Mouse (Mus musculus): Measurements from ENCODE around the gene Rnf6. TPM values are rescaled to one million over a fixed set of nuclear protein-coding genes. Genes with fewer than 3 reads are reported as not detected.

The Rnf6 gene
- polyA plus RNA-seq, 1 experiment from 2014 or later: 26.2 TPM

GRCm38 (mm10) chr5:146245646-146246370, 24.5 kb upstream of the Rnf6 start:
- no peaks in the 10 kb centered on the region for H3K9me3 ChIP-seq
- WGBS: 94% methylated on average over 7 of the region's 7 CpGs

DNA sequence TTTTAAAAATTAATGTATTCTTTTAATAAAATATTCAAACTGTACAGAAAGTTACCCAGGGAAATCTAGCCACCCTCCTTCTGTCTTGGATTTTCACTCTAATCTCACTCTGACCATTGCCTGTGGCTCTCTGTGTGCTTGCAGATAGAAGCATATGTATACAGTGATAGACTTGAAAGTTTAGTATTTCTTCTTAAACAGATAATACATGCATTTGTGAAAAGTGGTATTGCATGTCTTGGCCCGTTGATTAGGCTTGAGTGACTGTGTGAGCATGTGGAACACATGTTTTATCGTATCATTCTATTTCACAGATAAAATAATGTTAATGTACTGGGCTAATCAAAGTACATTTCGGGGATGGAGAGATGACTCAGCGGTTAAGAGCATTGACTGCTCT, 23.8 kb upstream of the Rnf6 start:
- peaks cover 8% of the 10 kb centered on the region; the same call in 1 of the 2 replicates for H3K4me1 ChIP-seq (replicated peaks)
- no peak for ATAC-seq
- WGBS: 94% methylated on average over 4 of the region's 4 CpGs

More at GRCm38 (mm10) chr5:146245646-146246370, 24.5 kb upstream of the Rnf6 start:
- Histone ChIP-seq H3K4me1 (replicated peaks) (peaks cover 8% of the 10 kb centered on the region; the same call in 1 of the 2 replicates), H3K9ac (replicated peaks) (no peak overlapping the region), H3K4me3 (replicated peaks) (no peak overlapping the region), H3K36me3 (0 out of 2 replicates have a peak, but pooled peaks cover 2% of the 10 kb centered on the region), H3K27ac (no peak overlapping the region), H3K4me2 (replicated peaks) (no peak overlapping the region), H3K27me3 (no peaks in the 10 kb centered on the region)
- ATAC-seq: no peak

DNA sequence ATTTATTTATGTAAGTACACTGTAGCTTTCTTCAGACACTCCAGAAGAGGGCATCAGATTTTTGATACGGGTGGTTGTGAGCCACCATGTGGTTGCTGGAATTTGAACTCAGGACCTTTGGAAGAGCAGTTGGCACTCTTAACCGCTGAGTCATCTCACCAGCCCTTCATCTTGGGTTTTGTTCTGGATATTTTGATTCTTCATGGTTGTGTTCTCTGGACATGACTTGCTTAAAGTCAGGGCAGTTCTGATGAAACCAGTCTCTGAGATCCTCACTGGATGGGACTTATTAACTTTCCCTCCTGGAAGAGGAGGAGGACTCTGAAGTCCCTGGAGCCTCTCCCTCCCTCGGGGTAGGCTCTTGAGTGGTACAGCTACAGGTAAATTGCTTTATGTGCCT, 19.8 kb upstream of the Rnf6 start:
- Histone ChIP-seq H3K4me2 (replicated peaks) (no peak overlapping the region), H3K9me3 (no peaks in the 10 kb centered on the region), H3K27me3 (no peaks in the 10 kb centered on the region), H3K27ac (no peak overlapping the region), H3K9ac (replicated peaks) (no peak overlapping the region), H3K4me1 (replicated peaks) (peaks cover 7% of the 10 kb centered on the region), H3K4me3 (replicated peaks) (no peak overlapping the region), H3K36me3 (0 out of 2 replicates have a peak, but pooled peaks cover 3% of the 10 kb centered on the region)
- no peak for ATAC-seq
- WGBS: 89% methylated on average over 3 of the region's 3 CpGs

More for the DNA sequence above, 23.8 kb upstream of the Rnf6 start:
- H3K27ac ChIP-seq: no peak overlapping the region
- 0 out of 2 replicates have a peak, but pooled peaks cover 2% of the 10 kb centered on the region for H3K36me3 ChIP-seq
- no peak overlapping the region for H3K4me2 ChIP-seq (replicated peaks)
- H3K9ac ChIP-seq (replicated peaks): no peak overlapping the region
- no peaks in the 10 kb centered on the region for H3K9me3 ChIP-seq
- no peaks in the 10 kb centered on the region for H3K27me3 ChIP-seq
- no peak overlapping the region for H3K4me3 ChIP-seq (replicated peaks)

GRCm38 (mm10) chr5:146240771-146241170, 19.4 kb upstream of the Rnf6 start:
- no peaks in the 10 kb centered on the region for H3K9me3 ChIP-seq
- 100% methylated on average over 2 of the region's 2 CpGs for WGBS
- H3K27me3 ChIP-seq: no peaks in the 10 kb centered on the region
- H3K9ac ChIP-seq (replicated peaks): no peak overlapping the region
- peaks cover 11% of the 10 kb centered on the region for H3K4me1 ChIP-seq (replicated peaks)
- no peak overlapping the region for H3K4me3 ChIP-seq (replicated peaks)
- H3K27ac ChIP-seq: no peak overlapping the region
- no peak for ATAC-seq
- 0 out of 2 replicates have a peak, but pooled peaks cover 3% of the 10 kb centered on the region for H3K36me3 ChIP-seq
- no peak overlapping the region for H3K4me2 ChIP-seq (replicated peaks)

DNA sequence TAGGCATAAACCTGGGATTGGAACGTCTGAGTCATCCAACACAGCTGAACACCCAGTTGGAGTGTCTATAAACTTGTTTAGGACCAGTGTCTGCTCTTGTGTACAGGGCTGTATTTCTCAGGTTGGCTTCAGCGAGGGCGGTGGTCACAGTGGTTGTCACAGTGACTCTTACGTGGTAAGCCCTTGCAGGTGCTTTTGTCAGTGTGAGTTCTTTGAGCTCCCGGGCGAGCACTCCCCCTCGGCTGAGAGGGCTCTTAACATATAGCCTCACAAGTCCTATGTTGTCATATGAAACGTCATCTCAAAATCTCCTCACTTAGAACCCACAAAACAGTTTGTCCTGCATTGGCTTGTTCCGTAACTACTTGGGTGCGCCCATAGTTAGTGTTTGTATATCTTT, 16.9 kb upstream of the Rnf6 start:
- 88% methylated on average over 10 of the region's 10 CpGs for WGBS
- no peak for ATAC-seq
- 0 out of 2 replicates have a peak, but pooled peaks cover 3% of the 10 kb centered on the region for H3K36me3 ChIP-seq

GRCm38 (mm10) chr5:146234336-146234735, 13.0 kb upstream of the Rnf6 start:
- ATAC-seq: no peak
- Histone ChIP-seq H3K27ac (no peak overlapping the region), H3K4me1 (replicated peaks) (peaks cover 42% of the 10 kb centered on the region), H3K27me3 (no peaks in the 10 kb centered on the region), H3K4me2 (replicated peaks) (no peak overlapping the region), H3K9ac (replicated peaks) (no peak overlapping the region), H3K4me3 (replicated peaks) (no peak overlapping the region), H3K9me3 (no peaks in the 10 kb centered on the region), H3K36me3 (0 out of 2 replicates have a peak, but pooled peaks cover 3% of the 10 kb centered on the region)
- 83% methylated on average over 1 of the region's 1 CpGs for WGBS

More for the DNA sequence above, 16.9 kb upstream of the Rnf6 start:
- H3K9ac ChIP-seq (replicated peaks): no peak overlapping the region
- H3K27me3 ChIP-seq: no peaks in the 10 kb centered on the region
- H3K9me3 ChIP-seq: no peaks in the 10 kb centered on the region
- H3K4me1 ChIP-seq (replicated peaks): peaks cover 28% of the 10 kb centered on the region
- H3K27ac ChIP-seq: no peak overlapping the region
- H3K4me2 ChIP-seq (replicated peaks): no peak overlapping the region
- H3K4me3 ChIP-seq (replicated peaks): no peak overlapping the region

DNA sequence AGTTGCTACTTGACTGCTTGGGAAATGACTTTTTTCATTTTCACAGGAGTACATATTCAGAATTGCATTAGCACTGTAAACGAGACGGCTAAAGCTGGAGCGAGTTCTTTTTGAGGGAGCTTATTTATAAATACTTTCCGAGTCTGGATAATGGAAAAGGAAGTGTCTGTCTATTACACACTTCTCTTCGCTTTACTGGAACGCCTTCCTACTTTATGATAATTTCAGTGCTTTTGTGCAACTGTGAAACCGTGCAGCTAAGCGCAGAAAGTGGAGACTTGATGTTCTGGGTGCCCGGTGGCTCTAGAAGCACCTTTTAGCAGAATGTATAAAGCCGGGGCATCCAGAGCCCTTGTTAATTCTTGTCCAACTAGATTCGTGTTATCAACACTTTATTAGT, 11.5 kb upstream of the Rnf6 start:
- Histone ChIP-seq H3K27me3 (no peaks in the 10 kb centered on the region), H3K9ac (replicated peaks) (peak overlapping the region; percentile 95), H3K4me1 (replicated peaks) (peaks cover 39% of the 10 kb centered on the region), H3K4me3 (replicated peaks) (peak overlapping the region; percentile 91), H3K36me3 (no peaks in the 10 kb centered on the region), H3K27ac (no peak overlapping the region), H3K9me3 (no peaks in the 10 kb centered on the region), H3K4me2 (replicated peaks) (peak overlapping the region; percentile 66)
- 63% methylated on average over 11 of the region's 11 CpGs for WGBS
- ATAC-seq: no peak

DNA sequence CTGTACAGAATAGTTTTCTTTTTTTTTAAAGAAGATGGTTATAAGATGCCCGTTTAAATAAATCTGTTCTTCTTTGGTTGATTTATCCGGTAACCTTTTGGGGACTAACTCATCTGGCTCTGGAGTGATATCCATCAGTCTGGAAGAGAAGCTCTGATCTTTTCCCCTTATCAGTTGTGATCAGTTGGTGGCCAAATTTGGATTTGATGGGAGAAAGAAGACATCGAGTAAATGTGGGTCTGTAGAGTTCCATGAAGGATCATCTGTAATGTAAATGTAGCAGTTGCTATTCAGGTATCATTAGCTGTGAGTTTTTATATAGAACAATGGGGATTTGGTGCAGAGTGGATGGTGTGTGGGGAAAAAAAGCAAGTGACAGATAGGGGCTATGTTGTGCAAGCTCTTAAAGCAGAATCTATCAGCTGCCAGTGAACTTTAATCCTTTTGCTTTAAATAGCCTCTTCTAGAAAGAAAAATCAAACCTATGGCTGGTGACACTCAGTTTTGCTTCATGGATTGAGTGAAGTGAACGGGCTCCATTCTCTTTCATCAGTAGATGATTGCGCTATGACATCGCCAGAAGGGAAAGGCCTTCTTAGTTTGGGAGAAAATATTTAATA, 10.8 kb upstream of the Rnf6 start:
- WGBS: 34% methylated on average over 6 of the region's 6 CpGs
- peaks cover 39% of the 10 kb centered on the region for H3K4me1 ChIP-seq (replicated peaks)
- peak overlapping the region; percentile 95 for H3K9ac ChIP-seq (replicated peaks)
- no peaks in the 10 kb centered on the region for H3K36me3 ChIP-seq
- H3K27me3 ChIP-seq: no peaks in the 10 kb centered on the region
- peak overlapping the region; percentile 91 for H3K4me3 ChIP-seq (replicated peaks)
- no peak overlapping the region for H3K27ac ChIP-seq
- H3K9me3 ChIP-seq: no peaks in the 10 kb centered on the region
- ATAC-seq: no peak
- H3K4me2 ChIP-seq (replicated peaks): peak overlapping the region; percentile 66

DNA sequence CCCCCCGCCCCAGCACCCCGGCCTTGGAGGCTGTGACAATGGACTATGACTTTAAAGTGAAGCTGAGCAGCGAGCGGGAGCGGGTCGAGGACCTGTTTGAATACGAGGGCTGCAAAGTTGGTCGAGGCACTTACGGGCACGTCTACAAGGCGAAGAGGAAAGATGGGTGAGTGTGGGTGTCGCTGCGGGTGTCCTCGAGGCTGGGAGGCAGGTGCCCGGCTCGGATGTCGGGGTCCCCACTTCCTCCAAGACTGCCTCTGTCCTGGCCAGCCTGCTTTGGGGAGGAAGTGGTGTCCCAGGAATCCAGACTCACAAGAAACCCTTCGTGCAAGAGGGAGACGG, 10.3 kb upstream of the Rnf6 start:
- H3K4me1 ChIP-seq (replicated peaks): peaks cover 39% of the 10 kb centered on the region
- H3K4me3 ChIP-seq (replicated peaks): peak overlapping the region; percentile 91
- H3K27ac ChIP-seq: peak overlapping the region; percentile 97
- H3K9ac ChIP-seq (replicated peaks): peak overlapping the region; percentile 95
- WGBS: under 1% methylated on average over 19 of the region's 19 CpGs
- H3K27me3 ChIP-seq: no peaks in the 10 kb centered on the region
- no peaks in the 10 kb centered on the region for H3K9me3 ChIP-seq
- no peak; the same call in 1 of the 2 replicates for ATAC-seq
- peak overlapping the region; percentile 66 for H3K4me2 ChIP-seq (replicated peaks)
- H3K36me3 ChIP-seq: no peaks in the 10 kb centered on the region

DNA sequence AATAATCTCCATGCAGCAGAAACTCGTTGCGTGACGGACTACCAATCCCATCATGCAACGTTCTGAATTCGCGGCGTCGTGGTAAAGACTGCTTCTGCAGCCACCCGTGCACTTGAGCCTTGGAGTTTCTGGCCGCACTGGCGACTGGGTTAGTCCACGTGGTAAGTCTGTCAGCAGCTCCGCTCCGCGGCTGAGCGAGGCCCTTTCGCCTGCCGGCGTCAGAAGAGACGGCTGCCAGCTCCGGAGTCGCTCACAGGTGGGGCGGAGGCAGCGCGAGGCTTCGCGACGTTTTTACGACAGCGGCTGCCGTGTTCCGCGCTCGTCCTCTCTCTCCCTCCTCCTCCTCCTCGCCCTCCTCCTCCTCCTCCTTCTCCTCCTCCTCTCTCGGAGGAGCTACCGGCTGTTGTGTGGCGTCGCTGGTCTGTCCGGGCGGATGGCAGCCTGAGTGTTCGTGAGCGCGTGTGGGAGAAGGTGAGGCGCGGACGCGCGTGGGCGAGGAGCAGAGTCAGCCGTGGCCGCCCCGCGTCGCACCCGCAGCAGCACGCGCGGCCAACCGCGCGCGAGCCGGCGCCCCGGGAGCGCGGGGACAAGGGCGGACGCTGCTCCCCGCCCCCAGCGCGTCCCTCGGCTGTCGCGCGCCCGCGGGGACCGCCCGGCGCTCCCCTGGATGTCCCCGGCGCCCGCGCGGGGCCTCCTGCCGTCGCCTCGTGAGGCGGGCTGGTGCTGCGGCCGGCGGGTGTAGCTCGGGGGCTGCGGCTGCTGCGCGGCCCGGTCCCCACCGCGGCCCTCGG, 9.7 kb upstream of the Rnf6 start, which contains the start of gene Cdk8:
TSS of gene Cdk8 (plus strand) at position 367 of the 791 bp plus-strand sequence.
- Histone ChIP-seq H3K9ac (replicated peaks) (peak within 1 kb of the TSS; percentile 95), H3K4me1 (replicated peaks) (peaks cover 34% of the 10 kb centered on the region), H3K27ac (peak within 1 kb of the TSS; percentile 97), H3K4me2 (replicated peaks) (peak within 1 kb of the TSS; percentile 66), H3K27me3 (no peaks in the 10 kb centered on the region), H3K4me3 (replicated peaks) (peak within 1 kb of the TSS; percentile 91), H3K36me3 (no peaks in the 10 kb centered on the region), H3K9me3 (no peaks in the 10 kb centered on the region)
- ATAC-seq: peak; percentile 94
- WGBS: under 1% methylated on average over 88 of the region's 102 CpGs

GRCm38 (mm10) chr5:146229869-146230650, 8.7 kb upstream of the Rnf6 start:
- peak; percentile 1; the same call in 1 of the 2 replicates for ATAC-seq
- Histone ChIP-seq H3K36me3 (no peaks in the 10 kb centered on the region), H3K27ac (peak overlapping the region; percentile 97), H3K9me3 (no peaks in the 10 kb centered on the region), H3K9ac (replicated peaks) (peak overlapping the region; percentile 95; the same call in 1 of the 2 replicates), H3K4me3 (replicated peaks) (peak overlapping the region; percentile 91), H3K4me2 (replicated peaks) (peak overlapping the region; percentile 66), H3K4me1 (replicated peaks) (peaks cover 27% of the 10 kb centered on the region), H3K27me3 (no peaks in the 10 kb centered on the region)
- 57% methylated on average over 17 of the region's 17 CpGs for WGBS
